ENCODE assay signal across 9 mouse cellular contexts in genomic region chr2:102038229-102038894, GRCm38 (mm10).
DNase-seq lines count a peak whose midpoint lies in the region; ATAC-seq and TF ChIP-seq lines count a peak whose summit lies in the region.
"Had no signal": no experiment of that assay in that cellular context is flagged by ENCODE, and none has a peak within 500 bp of the region (broad histone marks: within the 10 kb centered on the region; RNA-seq: fewer than 3 reads in every experiment).

No protein-coding gene starts in this region.

- no peak overlapping the region for H3K9ac ChIP-seq in neural tube, embryonic 11.5 days (ENCODE audit: low read length)

- ATAC-seq in neural tube, embryonic 11.5 days (ENCODE audit: insufficient read depth, low FRiP score, low TSS enrichment): peak; percentile 59

- H3K36me3 ChIP-seq in neural tube, embryonic 11.5 days (ENCODE audit: control insufficient read depth, insufficient read depth, low read length): no peaks in the 10 kb centered on the region
- H3K36me3 ChIP-seq in myocyte (ENCODE audit: control insufficient read depth, insufficient read depth): peaks cover 4% of the 10 kb centered on the region

- no peak for TF ChIP-seq POLR2A in myocyte (IDR thresholded peaks at IDR 0.05; ENCODE audit: insufficient read length, low read depth)

- H3ac ChIP-seq in myocyte (ENCODE audit: control insufficient read depth, insufficient read length): no peak overlapping the region

- H3K4me3 ChIP-seq in neural tube, embryonic 11.5 days (ENCODE audit: low read depth, low read length): no peak overlapping the region
- no peak overlapping the region for H3K4me3 ChIP-seq in myocyte

- H3K27me3 ChIP-seq in neural tube, embryonic 11.5 days (ENCODE audit: control insufficient read depth, insufficient read depth, low read length): no peaks in the 10 kb centered on the region
- no peaks in the 10 kb centered on the region for H3K27me3 ChIP-seq in myocyte (ENCODE audit: control insufficient read depth, insufficient read depth, insufficient read length)

- 26% methylated on average over 10 of the region's 10 CpGs for WGBS in neural tube, embryonic 11.5 days

- H3K4me2 ChIP-seq in neural tube, embryonic 11.5 days (ENCODE audit: low read depth): no peak overlapping the region
- H3K4me2 ChIP-seq in myocyte (ENCODE audit: low read depth): peak overlapping the region; percentile 72

- DNase-seq in neural tube, embryonic 11.5 days (ENCODE audit: low spot score): peak; percentile 44
- DNase-seq in neural tube, embryonic 10.5 days (ENCODE audit: extremely low spot score, low spot score): no peak
- peak; percentile 80 for DNase-seq in cerebellum, adult 8-10 months
- DNase-seq in gastrocnemius, postnatal 25 days: peak; percentile 58
- DNase-seq in layer of hippocampus, postnatal 10 days (ENCODE audit: low spot score in 2 of 2): peak; percentile 65 to 78
- DNase-seq in B cell, adult 2 months: no peak
- no peak for DNase-seq in embryo, embryonic 11 days

- peaks cover 23% of the 10 kb centered on the region for H3K4me1 ChIP-seq in neural tube, embryonic 11.5 days (ENCODE audit: control insufficient read depth, insufficient read depth, low read length)

- peaks cover 8% of the 10 kb centered on the region for H3K79me2 ChIP-seq in myocyte (ENCODE audit: control insufficient read depth, insufficient read depth)

- no peaks in the 10 kb centered on the region for H3K9me3 ChIP-seq in neural tube, embryonic 11.5 days (ENCODE audit: control insufficient read depth, low read length)

- H3K27ac ChIP-seq in neural tube, embryonic 11.5 days (ENCODE audit: low read depth, low read length): no peak overlapping the region
- H3K27ac ChIP-seq: kidney, postnatal 0 days had no signal

TF ChIP-seq in myocyte, 11 proteins besides CTCF, POLR2A, EP300 and RAD21:
- peak; percentile 56 for TF ChIP-seq TCF3 (IDR thresholded peaks at IDR 0.05; ENCODE audit: insufficient read length, low read depth)
- TF ChIP-seq SRF (IDR thresholded peaks at IDR 0.05; ENCODE audit: control insufficient read depth, insufficient read length, low read depth): no peak
- TF ChIP-seq USF1 (IDR thresholded peaks at IDR 0.05; ENCODE audit: low read depth): no peak
- peak in 2 of 3 experiments; percentile 66 to 85 for TF ChIP-seq MYOG (IDR thresholded peaks at IDR 0.05; ENCODE audit: control insufficient read depth in 1 of 3, insufficient read depth in 1 of 3, insufficient read length in 2 of 3, low read depth in 2 of 3)
- TF ChIP-seq E2F4 (IDR thresholded peaks at IDR 0.05; ENCODE audit: insufficient read depth): no peak
- peak; percentile 78 for TF ChIP-seq TCF12 (IDR thresholded peaks at IDR 0.05; ENCODE audit: insufficient read depth, poor library complexity, severe bottlenecking)
- TF ChIP-seq POLR2AphosphoS2 (IDR thresholded peaks at IDR 0.05; ENCODE audit: insufficient read length, low read depth): no peak
- no peak for TF ChIP-seq REST (IDR thresholded peaks at IDR 0.05; ENCODE audit: insufficient read depth, insufficient read length)
- no peak for TF ChIP-seq CEBPB (IDR thresholded peaks at IDR 0.05; ENCODE audit: insufficient read depth, poor library complexity, severe bottlenecking)
- TF ChIP-seq MAX (IDR thresholded peaks at IDR 0.05; ENCODE audit: low read depth): no peak
- peak in 2 of 3 experiments; percentile 76 to 89 for TF ChIP-seq MYOD1 (IDR thresholded peaks at IDR 0.05; ENCODE audit: control insufficient read depth in 1 of 3, insufficient read length in 2 of 3, low read depth in 2 of 3)

Comparison
In these comparisons a context has a peak if more than half of its experiments do, and no peak if none do; other contexts are left out.
1. DNase-seq: peak in neural tube, embryonic 11.5 days (single experiment), cerebellum, adult 8-10 months (single experiment), gastrocnemius, postnatal 25 days (single experiment) and layer of hippocampus, postnatal 10 days (2 of 2); none in neural tube, embryonic 10.5 days (single experiment), B cell, adult 2 months (0 of 2) and embryo, embryonic 11 days (single experiment).